22 mouse cellular contexts compared by ENCODE assay signal in genomic region chr11:109233627-109234026, GRCm38 (mm10).
DNase-seq lines count a peak whose midpoint lies in the region; ATAC-seq and TF ChIP-seq lines count a peak whose summit lies in the region.
"Had no signal": no experiment of that assay in that cellular context is flagged by ENCODE, and none has a peak within 500 bp of the region (broad histone marks: within the 10 kb centered on the region; RNA-seq: fewer than 3 reads in every experiment).

No protein-coding gene starts in this region.

- H3K4me3 ChIP-seq in CH12.LX (replicated peaks in 1 of 3; ENCODE audit: low read depth in 2 of 3, low read length in 2 of 3, poor library complexity in 1 of 3) = no peak overlapping the region
- H3K4me3 ChIP-seq: embryonic facial prominence, embryonic 13.5 days; forebrain, embryonic 12.5 days; heart, embryonic 10.5 days; hindbrain, embryonic 12.5 days had no signal

- no peak overlapping the region for H3K27ac ChIP-seq in CH12.LX (ENCODE audit: insufficient read depth, low read depth)
- H3K27ac ChIP-seq: embryonic facial prominence, embryonic 13.5 days; forebrain, embryonic 12.5 days; heart, embryonic 10.5 days; hindbrain, embryonic 12.5 days had no signal

- in situ Hi-C loops in CH12.LX (cut with MboI; ENCODE audit: low pct_ligation_motif_present, low pct_unique_long_range_greater_than_20kb, low sequenced_read_pairs) = no loop called here

- intact Hi-C loops in left cerebral cortex, postnatal 14 days (cut with DNase I) = no loop called here

- H3K4me1 ChIP-seq in CH12.LX (ENCODE audit: control insufficient read depth in 1 of 2, insufficient read depth in 2 of 2) = peaks cover 3 to 4% of the 10 kb centered on the region in 2 experiments; a peak in 1 of 4 replicates
- H3K4me1 ChIP-seq: embryonic facial prominence, embryonic 13.5 days; heart, embryonic 10.5 days had no signal

- peaks cover 8% of the 10 kb centered on the region for H3K27me3 ChIP-seq in CH12.LX (replicated peaks)
- H3K27me3 ChIP-seq: embryonic facial prominence, embryonic 13.5 days; forebrain, embryonic 12.5 days; hindbrain, embryonic 12.5 days had no signal

- no peak overlapping the region for H3K9ac ChIP-seq in CH12.LX (ENCODE audit: insufficient read depth, low read depth)
- H3K9ac ChIP-seq: embryonic facial prominence, embryonic 13.5 days; forebrain, embryonic 12.5 days; hindbrain, embryonic 12.5 days had no signal

- no peak for TF ChIP-seq POLR2A in CH12.LX (IDR thresholded peaks at IDR 0.05; ENCODE audit: low read depth, low read length)

- H3K36me3 ChIP-seq in CH12.LX (replicated peaks in 1 of 2; ENCODE audit: control insufficient read depth in 1 of 2, insufficient read depth in 1 of 2, low read length in 1 of 2) = no peaks in the 10 kb centered on the region
- H3K36me3 ChIP-seq: embryonic facial prominence, embryonic 13.5 days; forebrain, embryonic 12.5 days; heart, embryonic 10.5 days; hindbrain, embryonic 12.5 days had no signal

- peak; percentile 49 for DNase-seq in CH12.LX (ENCODE audit: extremely low read depth)
- DNase-seq in ES-CJ7 (ENCODE audit: low read depth, low spot score) = peak; percentile 17
- peak; percentile 71 for DNase-seq in ZHBTc4 (ENCODE audit: low read depth, low spot score)
- DNase-seq in cerebellum, postnatal 25 days = no peak
- no peak for DNase-seq in left cerebral cortex, postnatal 14 days (ENCODE audit: low spot score in 2 of 2)
- no peak for DNase-seq in embryo, embryonic 10 days (ENCODE audit: low spot score)
- DNase-seq: adrenal gland, postnatal 25 days; cerebellum, adult 11 months; cerebellum, adult 8-10 months; cerebellum, postnatal 14 days; gastrocnemius, postnatal 10 days; heart, adult 18-20 months; heart, postnatal 10 days; heart, postnatal 4 days had no signal

- dilution Hi-C loops in CH12.LX (cut with MboI; ENCODE audit: extremely low pct_ligation_motif_present, extremely low pct_unique_long_range_greater_than_20kb, low sequenced_read_pairs) = no loop called here

- TF ChIP-seq EP300 in CH12.LX (IDR thresholded peaks at IDR 0.05; ENCODE audit: low read length) = no peak

- no peak overlapping the region for H3K4me2 ChIP-seq in CH12.LX (ENCODE audit: insufficient read depth, low read depth, poor library complexity, severe bottlenecking)
- H3K4me2 ChIP-seq: embryonic facial prominence, embryonic 13.5 days; forebrain, embryonic 12.5 days; hindbrain, embryonic 12.5 days had no signal

- H3K79me2 ChIP-seq in CH12.LX (replicated peaks; ENCODE audit: control insufficient read depth, extremely low read depth, insufficient read depth, poor library complexity, severe bottlenecking) = no peaks in the 10 kb centered on the region

- TF ChIP-seq RAD21 in CH12.LX (IDR thresholded peaks at IDR 0.05; ENCODE audit: low read depth, low read length) = no peak

- ATAC-seq in megakaryocyte progenitor cell, adult 5-6 weeks (replicated peaks; ENCODE audit: poor library complexity) = peak; percentile 55
- ATAC-seq: forebrain, embryonic 16.5 days; hindbrain, embryonic 16.5 days; inflammation-experienced regulatory T-cells, adult 6 months had no signal

- no peak for TF ChIP-seq CTCF in CH12.LX (conservative IDR thresholded peaks at IDR 0.05 in 1 of 2, IDR thresholded peaks at IDR 0.05 in 1 of 2; ENCODE audit: low read depth in 2 of 2, low read length in 2 of 2)

- no peaks in the 10 kb centered on the region for H3K9me3 ChIP-seq in CH12.LX (replicated peaks; ENCODE audit: low read length)
- H3K9me3 ChIP-seq: embryonic facial prominence, embryonic 13.5 days; forebrain, embryonic 12.5 days; heart, embryonic 10.5 days; hindbrain, embryonic 12.5 days had no signal

TF ChIP-seq in CH12.LX, 34 proteins besides CTCF, POLR2A, EP300 and RAD21:
- TF ChIP-seq ZKSCAN1 (IDR thresholded peaks at IDR 0.05; ENCODE audit: borderline replicate concordance, low read depth, low read length) (no peak), MXI1 (IDR thresholded peaks at IDR 0.05; ENCODE audit: low read depth, low read length) (no peak), RCOR1 (conservative IDR thresholded peaks at IDR 0.05; ENCODE audit: low read depth, low read length) (no peak), TBP (conservative IDR thresholded peaks at IDR 0.05; ENCODE audit: low read depth, low read length) (no peak), MYC (IDR thresholded peaks at IDR 0.05; ENCODE audit: low read depth, low read length) (no peak), ZMIZ1 (IDR thresholded peaks at IDR 0.05; ENCODE audit: low read depth, low read length) (no peak), PAX5 (IDR thresholded peaks at IDR 0.05; ENCODE audit: low read length) (no peak), JUN (IDR thresholded peaks at IDR 0.05; ENCODE audit: insufficient read depth, low read depth, low read length) (no peak), NELFE (IDR thresholded peaks at IDR 0.05; ENCODE audit: low read depth, low read length) (no peak), SIN3A (IDR thresholded peaks at IDR 0.05; ENCODE audit: low read length) (no peak), ETS1 (conservative IDR thresholded peaks at IDR 0.05; ENCODE audit: low read depth, low read length) (no peak), POLR2AphosphoS2 (IDR thresholded peaks at IDR 0.05; ENCODE audit: low read depth, low read length) (no peak), USF1 (IDR thresholded peaks at IDR 0.05; ENCODE audit: low read depth, low read length) (no peak), KAT2A (IDR thresholded peaks at IDR 0.05; ENCODE audit: insufficient replicate concordance, low read length) (no peak), MEF2A (IDR thresholded peaks at IDR 0.05; ENCODE audit: borderline replicate concordance, low read depth, low read length) (no peak), MAFK (IDR thresholded peaks at IDR 0.05; ENCODE audit: insufficient replicate concordance, low read length) (no peak), GABPA (IDR thresholded peaks at IDR 0.05; ENCODE audit: insufficient replicate concordance, low read depth, low read length) (no peak), ELF1 (IDR thresholded peaks at IDR 0.05; ENCODE audit: low read depth, low read length) (no peak), ZNF384 (IDR thresholded peaks at IDR 0.05; ENCODE audit: low read depth, low read length) (no peak)

Comparison
In these comparisons a context has a peak if more than half of its experiments do, and no peak if none do; other contexts are left out.
1. DNase-seq: peak in CH12.LX (single experiment), ES-CJ7 (single experiment) and ZHBTc4 (single experiment); none in cerebellum, postnatal 25 days (0 of 2), left cerebral cortex, postnatal 14 days (0 of 2) and embryo, embryonic 10 days (single experiment).